22 mouse cellular contexts compared by ENCODE assay signal in genomic region chr11:12741418-12742158, GRCm38 (mm10).
A peak's percentile ranks its signal among the peaks of the same experiment; 100 is the strongest.
DNase-seq lines count a peak whose midpoint lies in the region; ATAC-seq lines count a peak whose summit lies in the region.
"Had no signal": no experiment of that assay in that cellular context is flagged by ENCODE, and none has a peak within 500 bp of the region (broad histone marks: within the 10 kb centered on the region; RNA-seq: fewer than 3 reads in every experiment).

No protein-coding gene starts in this region.

- DNase-seq in retina, postnatal 1 day = peak; percentile 4
- no peak for DNase-seq in retina, embryonic 14.5 days (ENCODE audit: low spot score)
- peak; percentile 66 for DNase-seq in forebrain, embryonic 14.5 days (ENCODE audit: low spot score)
- DNase-seq in layer of hippocampus, adult 8-10 months (ENCODE audit: low spot score in 2 of 2) = peak; percentile 43 to 55
- DNase-seq in telencephalon, adult 2 months (ENCODE audit: low read depth, low spot score) = peak; percentile 18
- no peak for DNase-seq in kidney, postnatal 25 days
- no peak for DNase-seq in adrenal gland, postnatal 10 days
- DNase-seq: heart, postnatal 10 days; kidney, adult 11 months; right cerebral cortex, postnatal 14 days; thymus, adult 2 months had no signal

- H3K4me3 ChIP-seq in forebrain, embryonic 14.5 days (ENCODE audit: low read depth, low read length) = no peak overlapping the region
- H3K4me3 ChIP-seq: heart, embryonic 10.5 days; liver, embryonic 12.5 days; lung, embryonic 15.5 days; neural tube, embryonic 13.5 days; stomach, embryonic 15.5 days had no signal

- H3K27ac ChIP-seq in forebrain, embryonic 14.5 days (ENCODE audit: low read depth, low read length) = no peak overlapping the region
- H3K27ac ChIP-seq: heart, embryonic 10.5 days; kidney, postnatal 0 days; liver, embryonic 12.5 days; lung, embryonic 15.5 days; macrophage; neural tube, embryonic 13.5 days; stomach, embryonic 15.5 days had no signal

- H3K4me2 ChIP-seq in forebrain, embryonic 14.5 days (ENCODE audit: low read length) = no peak overlapping the region
- H3K4me2 ChIP-seq: liver, embryonic 12.5 days; lung, embryonic 15.5 days; midbrain, embryonic 11.5 days; neural tube, embryonic 13.5 days; stomach, embryonic 15.5 days had no signal

- no peaks in the 10 kb centered on the region for H3K9me3 ChIP-seq in forebrain, embryonic 14.5 days (replicated peaks; ENCODE audit: control insufficient read depth, low read length)
- H3K9me3 ChIP-seq: G1E; heart, embryonic 10.5 days; liver, embryonic 12.5 days; lung, embryonic 15.5 days; neural tube, embryonic 13.5 days; stomach, embryonic 15.5 days had no signal

- no peaks in the 10 kb centered on the region for H3K36me3 ChIP-seq in forebrain, embryonic 14.5 days (ENCODE audit: control insufficient read depth, insufficient read depth, low read length)
- H3K36me3 ChIP-seq: G1E; heart, embryonic 10.5 days; liver, embryonic 12.5 days; lung, embryonic 15.5 days; neural tube, embryonic 13.5 days; stomach, embryonic 15.5 days had no signal

- ATAC-seq in forebrain, embryonic 14.5 days = peak; percentile 73
- ATAC-seq in megakaryocyte, adult 5-6 weeks (ENCODE audit: poor library complexity, severe bottlenecking) = no peak
- ATAC-seq: activated CD4-positive, CD25-positive, alpha-beta regulatory T cell, adult 4 months; liver, embryonic 12.5 days had no signal

- no peak overlapping the region for H3K9ac ChIP-seq in forebrain, embryonic 14.5 days (ENCODE audit: low read length)
- H3K9ac ChIP-seq: liver, embryonic 12.5 days; lung, embryonic 15.5 days; neural tube, embryonic 13.5 days; stomach, embryonic 15.5 days had no signal

- H3K27me3 ChIP-seq in forebrain, embryonic 14.5 days (replicated peaks; ENCODE audit: control insufficient read depth, insufficient read depth, low read length) = no peaks in the 10 kb centered on the region
- H3K27me3 ChIP-seq: liver, embryonic 12.5 days; lung, embryonic 15.5 days; neural tube, embryonic 13.5 days; stomach, embryonic 15.5 days had no signal

- no peaks in the 10 kb centered on the region; the same call in 1 of the 2 replicates for H3K4me1 ChIP-seq in forebrain, embryonic 14.5 days (ENCODE audit: control insufficient read depth, insufficient read depth, low read length)
- H3K4me1 ChIP-seq: heart, embryonic 10.5 days; liver, embryonic 12.5 days; lung, embryonic 15.5 days; neural tube, embryonic 13.5 days; stomach, embryonic 15.5 days had no signal

- WGBS in forebrain, embryonic 14.5 days = 40% methylated on average over 3 of the region's 3 CpGs

Comparison
In these comparisons a context has a peak if more than half of its experiments do, and no peak if none do; other contexts are left out.
1. DNase-seq: peak in retina, postnatal 1 day (single experiment), forebrain, embryonic 14.5 days (single experiment), layer of hippocampus, adult 8-10 months (2 of 2) and telencephalon, adult 2 months (single experiment); none in retina, embryonic 14.5 days (single experiment), kidney, postnatal 25 days (0 of 2) and adrenal gland, postnatal 10 days (single experiment).